Mouse (Mus musculus): ENCODE results near the gene Dtnbp1. TPM values are rescaled to one million over a fixed set of nuclear protein-coding genes. Genes with fewer than 3 reads are reported as not detected.

Gene Dtnbp1
- polyA plus RNA-seq, 1 experiment = 63.7 TPM

GRCm38 (mm10) chr13:45031314-45031713 lies 29.4 kb upstream of the Dtnbp1 start:
- TF ChIP-seq GATA1 (IDR thresholded peaks at IDR 0.05; ENCODE audit: borderline replicate concordance, low read length) = no peak
- TF ChIP-seq FLI1 (IDR thresholded peaks at IDR 0.05; ENCODE audit: low read length) = no peak
- Histone ChIP-seq H3K4me1 (peaks cover 41% of the 10 kb centered on the region), H3K36me3 (replicated peaks; ENCODE audit: low read length) (no peaks in the 10 kb centered on the region), H3K4me3 (replicated peaks) (no peak overlapping the region), H3K9me3 (no peaks in the 10 kb centered on the region), H3K27me3 (replicated peaks) (no peaks in the 10 kb centered on the region)

DNA sequence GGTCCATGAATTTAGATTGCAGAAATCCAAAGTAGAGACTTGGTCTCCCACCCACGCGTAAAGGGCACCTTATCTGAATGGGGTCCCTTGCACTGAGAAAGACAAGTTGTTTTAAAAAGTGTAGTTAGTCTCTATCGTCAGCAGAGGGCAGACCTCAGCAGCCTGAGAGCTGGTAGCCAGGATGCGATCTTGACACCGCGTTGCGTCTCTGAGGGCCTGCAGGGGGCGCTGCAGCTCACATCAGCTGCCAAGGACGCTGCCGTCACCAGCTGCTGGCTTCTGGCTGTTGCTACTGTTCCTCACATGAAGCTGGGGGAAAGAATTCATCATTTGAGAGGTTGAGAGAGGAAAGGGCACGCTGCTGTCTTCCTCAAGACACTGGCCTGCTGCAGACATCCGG lies 28.9 kb upstream of the Dtnbp1 start:
- no peak for TF ChIP-seq FLI1 (IDR thresholded peaks at IDR 0.05; ENCODE audit: low read length)
- TF ChIP-seq GATA1 (IDR thresholded peaks at IDR 0.05; ENCODE audit: borderline replicate concordance, low read length) = no peak
- Histone ChIP-seq H3K27me3 (replicated peaks) (no peaks in the 10 kb centered on the region), H3K36me3 (replicated peaks; ENCODE audit: low read length) (no peaks in the 10 kb centered on the region), H3K9me3 (no peaks in the 10 kb centered on the region), H3K4me1 (peaks cover 38% of the 10 kb centered on the region), H3K4me3 (replicated peaks) (peak overlapping the region; percentile 46)

- no peaks in the 10 kb centered on the region for H3K27me3 ChIP-seq (replicated peaks)
- no peak for TF ChIP-seq GATA1 (IDR thresholded peaks at IDR 0.05; ENCODE audit: borderline replicate concordance, low read length)
- no peak for TF ChIP-seq FLI1 (IDR thresholded peaks at IDR 0.05; ENCODE audit: low read length)
- H3K4me1 ChIP-seq = peaks cover 35% of the 10 kb centered on the region
- H3K9me3 ChIP-seq = no peaks in the 10 kb centered on the region
- H3K36me3 ChIP-seq (replicated peaks; ENCODE audit: low read length) = no peaks in the 10 kb centered on the region
- no peak overlapping the region for H3K4me3 ChIP-seq (replicated peaks)
These were observed 27.8 kb upstream of the Dtnbp1 start for GRCm38 (mm10) chr13:45029791-45030190.

DNA sequence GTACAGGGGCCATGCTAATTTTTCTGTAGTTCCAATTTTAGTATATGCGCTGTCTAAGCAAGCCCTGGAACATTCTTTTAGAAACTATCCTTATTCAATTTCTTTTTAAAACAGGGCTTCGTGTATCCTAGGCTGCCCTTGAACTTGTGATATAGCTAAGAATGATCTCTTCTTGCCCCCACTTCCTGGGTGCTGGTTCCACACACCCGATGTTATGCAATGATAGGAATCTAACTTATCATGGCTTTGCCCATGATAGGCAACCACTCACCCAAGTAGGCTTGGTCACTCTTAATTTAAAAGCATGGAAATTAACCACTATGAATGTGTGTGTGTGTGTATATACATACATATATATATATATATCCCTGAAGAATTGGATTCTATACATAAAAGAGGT lies 24.3 kb upstream of the Dtnbp1 start:
- TF ChIP-seq FLI1 (IDR thresholded peaks at IDR 0.05; ENCODE audit: low read length) = no peak
- TF ChIP-seq GATA1 (IDR thresholded peaks at IDR 0.05; ENCODE audit: borderline replicate concordance, low read length) = no peak
- Histone ChIP-seq H3K36me3 (replicated peaks; ENCODE audit: low read length) (no peaks in the 10 kb centered on the region), H3K27me3 (replicated peaks) (no peaks in the 10 kb centered on the region), H3K4me3 (replicated peaks) (no peak overlapping the region), H3K4me1 (peaks cover 11% of the 10 kb centered on the region), H3K9me3 (0 out of 2 replicates have a peak, but pooled peaks cover 2% of the 10 kb centered on the region)

- TF ChIP-seq FLI1 (IDR thresholded peaks at IDR 0.05; ENCODE audit: low read length) = no peak
- no peak for TF ChIP-seq GATA1 (IDR thresholded peaks at IDR 0.05; ENCODE audit: borderline replicate concordance, low read length)
- Histone ChIP-seq H3K36me3 (replicated peaks; ENCODE audit: low read length) (no peaks in the 10 kb centered on the region), H3K9me3 (peaks cover 8% of the 10 kb centered on the region), H3K4me3 (replicated peaks) (no peak overlapping the region), H3K4me1 (peaks cover 4% of the 10 kb centered on the region; the same call in 1 of the 2 replicates), H3K27me3 (replicated peaks) (peaks cover 2% of the 10 kb centered on the region)
These were observed 22.9 kb upstream of the Dtnbp1 start for GRCm38 (mm10) chr13:45024821-45025220.

- no peak for TF ChIP-seq FLI1 (IDR thresholded peaks at IDR 0.05; ENCODE audit: low read length)
- no peak for TF ChIP-seq GATA1 (IDR thresholded peaks at IDR 0.05; ENCODE audit: borderline replicate concordance, low read length)
- Histone ChIP-seq H3K36me3 (replicated peaks; ENCODE audit: low read length) (no peaks in the 10 kb centered on the region), H3K27me3 (replicated peaks) (peaks cover 2% of the 10 kb centered on the region), H3K9me3 (peaks cover 13% of the 10 kb centered on the region), H3K4me3 (replicated peaks) (no peak overlapping the region), H3K4me1 (peaks cover 4% of the 10 kb centered on the region; the same call in 1 of the 2 replicates)
These were observed 21.6 kb upstream of the Dtnbp1 start for GRCm38 (mm10) chr13:45023356-45024150.

DNA sequence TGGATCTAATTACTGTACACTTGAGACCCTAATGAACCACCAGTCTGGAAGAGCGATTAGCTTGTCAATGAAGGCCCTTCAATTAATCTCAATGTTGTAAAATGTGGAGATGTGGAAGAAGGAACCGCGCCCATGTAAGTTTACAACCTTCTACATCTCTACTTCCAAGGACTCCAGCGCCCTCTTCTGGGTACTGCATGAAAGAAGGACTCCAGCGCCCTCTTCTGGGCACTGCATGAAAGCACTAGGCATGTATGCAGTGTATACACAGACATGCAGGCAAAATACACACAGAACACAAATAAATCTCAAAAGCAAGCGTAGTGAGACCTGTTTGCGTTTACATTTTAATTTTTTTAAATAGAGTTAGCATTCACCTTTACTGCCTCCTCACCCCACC lies 6.2 kb upstream of the Dtnbp1 start:
- H3K4me1 ChIP-seq = peaks cover 24% of the 10 kb centered on the region
- H3K27me3 ChIP-seq (replicated peaks) = no peaks in the 10 kb centered on the region
- H3K9me3 ChIP-seq = no peaks in the 10 kb centered on the region
- no peak overlapping the region for H3K4me3 ChIP-seq (replicated peaks)
- no peak for TF ChIP-seq FLI1 (IDR thresholded peaks at IDR 0.05; ENCODE audit: low read length)
- no peak for TF ChIP-seq GATA1 (IDR thresholded peaks at IDR 0.05; ENCODE audit: borderline replicate concordance, low read length)
- H3K36me3 ChIP-seq (replicated peaks; ENCODE audit: low read length) = no peaks in the 10 kb centered on the region

DNA sequence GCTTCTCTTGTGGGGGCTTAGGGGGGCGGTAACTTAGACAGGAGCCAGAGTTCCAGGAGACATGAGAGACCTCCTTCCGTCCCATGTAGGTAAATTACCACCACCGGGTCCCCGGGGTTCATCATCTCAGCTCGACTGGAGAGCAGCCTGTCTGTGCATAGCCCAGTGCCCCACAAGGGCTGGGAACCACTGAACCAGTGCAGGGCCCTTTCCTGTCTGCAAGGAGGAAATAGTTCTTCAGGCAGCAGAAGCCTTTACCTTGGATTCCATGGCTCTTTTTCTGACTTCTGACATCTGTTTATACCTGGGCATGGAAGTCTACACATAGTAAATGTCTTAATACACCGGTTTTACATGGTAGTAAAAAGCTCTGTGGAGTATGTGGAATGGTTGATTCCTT lies 5.8 kb upstream of the Dtnbp1 start:
- Histone ChIP-seq H3K36me3 (replicated peaks; ENCODE audit: low read length) (no peaks in the 10 kb centered on the region), H3K4me3 (replicated peaks) (no peak overlapping the region), H3K27me3 (replicated peaks) (no peaks in the 10 kb centered on the region), H3K4me1 (peaks cover 27% of the 10 kb centered on the region), H3K9me3 (no peaks in the 10 kb centered on the region)
- TF ChIP-seq FLI1 (IDR thresholded peaks at IDR 0.05; ENCODE audit: low read length) = no peak
- TF ChIP-seq GATA1 (IDR thresholded peaks at IDR 0.05; ENCODE audit: borderline replicate concordance, low read length) = no peak

DNA sequence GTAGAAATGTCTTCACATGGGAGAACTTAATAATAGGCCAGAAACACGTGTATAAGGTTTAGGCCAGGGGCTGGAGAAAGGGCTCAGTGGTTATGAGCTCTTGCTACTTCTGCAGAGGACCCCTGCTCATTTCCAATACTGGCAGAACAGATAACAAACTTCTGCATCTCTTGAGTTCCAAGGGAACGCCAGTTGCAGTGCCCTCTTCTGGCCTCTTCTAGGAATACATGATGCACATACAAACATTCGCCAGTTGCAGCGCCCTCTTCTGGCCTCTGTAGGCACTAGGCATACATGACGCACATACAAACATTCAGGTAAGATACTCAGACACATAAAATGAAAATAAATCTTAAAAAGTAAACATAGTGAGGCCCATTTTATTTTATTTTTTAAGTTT lies 4.5 kb upstream of the Dtnbp1 start:
- H3K4me3 ChIP-seq (replicated peaks) = no peak overlapping the region
- TF ChIP-seq FLI1 (IDR thresholded peaks at IDR 0.05; ENCODE audit: low read length) (no peak), GATA1 (IDR thresholded peaks at IDR 0.05; ENCODE audit: borderline replicate concordance, low read length) (no peak)

DNA sequence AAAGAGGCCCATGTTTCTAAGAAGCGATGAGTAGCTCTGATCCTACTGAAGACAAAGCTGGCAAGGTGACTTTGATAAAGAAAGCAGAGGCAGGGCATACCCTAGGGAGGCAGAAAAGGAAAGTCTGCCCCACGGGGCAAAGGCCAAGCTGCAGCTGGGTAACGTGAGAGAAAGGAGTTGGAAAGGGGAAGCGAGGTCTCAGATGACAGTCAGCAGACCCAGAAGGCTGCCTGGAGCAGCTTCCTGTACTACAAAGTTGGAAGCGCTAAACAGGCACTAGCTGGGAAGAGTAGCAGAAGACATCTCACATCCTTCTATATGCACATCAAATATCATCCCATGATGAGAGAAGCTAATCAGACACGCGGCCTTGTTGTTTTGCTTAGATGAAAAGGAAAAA lies 3.9 kb upstream of the Dtnbp1 start:
- H3K27me3 ChIP-seq (replicated peaks) = no peaks in the 10 kb centered on the region
- TF ChIP-seq FLI1 (IDR thresholded peaks at IDR 0.05; ENCODE audit: low read length) = no peak
- H3K9me3 ChIP-seq = no peaks in the 10 kb centered on the region
- H3K36me3 ChIP-seq (replicated peaks; ENCODE audit: low read length) = no peaks in the 10 kb centered on the region
- peak overlapping the region; percentile 38 for H3K4me3 ChIP-seq (replicated peaks)
- peaks cover 39% of the 10 kb centered on the region for H3K4me1 ChIP-seq

More for the DNA sequence above, 4.5 kb upstream of the Dtnbp1 start:
- H3K36me3 ChIP-seq (replicated peaks; ENCODE audit: low read length) = no peaks in the 10 kb centered on the region
- no peaks in the 10 kb centered on the region for H3K27me3 ChIP-seq (replicated peaks)
- peaks cover 34% of the 10 kb centered on the region for H3K4me1 ChIP-seq
- no peaks in the 10 kb centered on the region for H3K9me3 ChIP-seq

Data from megakaryocyte, embryonic 14.5 days (primary cell).